Mouse (Mus musculus): ENCODE results near the gene Agpat4.

- TF ChIP-seq GATA1 (IDR thresholded peaks at IDR 0.05; ENCODE audit: borderline replicate concordance, low read length): no peak
- TF ChIP-seq FLI1 (IDR thresholded peaks at IDR 0.05; ENCODE audit: low read length): no peak
Observed at GRCm38 (mm10) chr17:12249783-12250504, 131.4 kb downstream of the Agpat4 start.
